Mouse (Mus musculus): ENCODE measurements around the gene Rps23.

DNA sequence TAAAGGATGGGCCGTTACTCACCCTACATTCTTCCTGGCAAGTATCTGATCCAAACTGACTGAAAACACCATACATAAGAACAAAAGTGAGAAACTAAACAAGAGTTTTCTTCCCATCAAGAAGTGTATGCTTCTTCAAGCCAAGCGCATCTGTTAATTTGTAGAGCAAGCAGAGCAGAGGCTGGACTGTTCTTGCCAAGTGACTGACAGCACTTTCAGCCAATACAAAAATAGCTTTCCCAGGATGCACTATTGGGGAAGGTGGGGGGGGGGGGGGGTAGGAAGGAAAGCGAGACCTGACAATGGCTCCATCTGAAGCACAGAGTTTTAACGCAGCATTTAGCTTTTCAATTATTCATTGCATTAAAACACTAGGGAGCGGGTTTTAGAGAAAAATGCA, 17.6 kb upstream of the Rps23 start, which contains the start of gene Atp6ap1l:
- TF ChIP-seq CTCF (IDR thresholded peaks at IDR 0.05; ENCODE audit: control insufficient read depth, insufficient read depth, insufficient read length) (no peak), MAX (IDR thresholded peaks at IDR 0.05) (no peak), USF1 (IDR thresholded peaks at IDR 0.05; ENCODE audit: low read depth) (no peak), MYOG (IDR thresholded peaks at IDR 0.05; ENCODE audit: control insufficient read depth, extremely low read depth, insufficient read length) (no peak), MYOD1 (IDR thresholded peaks at IDR 0.05; ENCODE audit: control insufficient read depth, insufficient read length, low read depth) (no peak), CEBPB (IDR thresholded peaks at IDR 0.05; ENCODE audit: low read depth) (no peak), FOSL1 (IDR thresholded peaks at IDR 0.05; ENCODE audit: insufficient read depth, low read length, poor library complexity, severe bottlenecking) (no peak)

Data from C2C12 (cell line).